In genomic region chr16:10668453-10668852, GRCm38 (mm10) we compare ENCODE assay signal across 11 mouse cellular contexts.
A peak's percentile ranks its signal among the peaks of the same experiment; 100 is the strongest.
DNase-seq lines count a peak whose midpoint lies in the region; ATAC-seq and TF ChIP-seq lines count a peak whose summit lies in the region.
"Had no signal": no experiment of that assay in that cellular context is flagged by ENCODE, and none has a peak within 500 bp of the region (broad histone marks: within the 10 kb centered on the region; RNA-seq: fewer than 3 reads in every experiment).

No protein-coding gene starts in this region.

- DNase-seq in heart, postnatal 0 days (ENCODE audit: low spot score) = no peak
- DNase-seq in heart, adult 9 months (ENCODE audit: low spot score in 2 of 2) = no peak
- peak; percentile 91 for DNase-seq in thymus, postnatal 0 days (ENCODE audit: low spot score)
- no peak for DNase-seq in kidney, postnatal 10 days
- no peak for DNase-seq in left cerebral cortex, postnatal 4 days
- DNase-seq: adrenal gland, postnatal 10 days; cerebellum, postnatal 36 days had no signal

- no peaks in the 10 kb centered on the region for H3K9me3 ChIP-seq in heart, postnatal 0 days (replicated peaks; ENCODE audit: control insufficient read depth, low read length)
- no peaks in the 10 kb centered on the region for H3K9me3 ChIP-seq in heart, embryonic 12.5 days (replicated peaks)

- WGBS in heart, postnatal 0 days = 78% methylated on average over 8 of the region's 8 CpGs
- 77% methylated on average over 8 of the region's 8 CpGs for WGBS in heart, embryonic 12.5 days

- TF ChIP-seq CTCF in heart, postnatal 0 days (IDR thresholded peaks at IDR 0.05; ENCODE audit: low read depth) = no peak

- H3K4me2 ChIP-seq in heart, postnatal 0 days (ENCODE audit: low read depth, low read length) = no peak overlapping the region
- H3K4me2 ChIP-seq in heart, embryonic 12.5 days = no peak overlapping the region

- no peaks in the 10 kb centered on the region for H3K27me3 ChIP-seq in heart, postnatal 0 days (ENCODE audit: control insufficient read depth, insufficient read depth, low read length)
- H3K27me3 ChIP-seq in heart, embryonic 12.5 days (replicated peaks) = no peaks in the 10 kb centered on the region

- no peak overlapping the region for H3K4me3 ChIP-seq in heart, postnatal 0 days (ENCODE audit: low read depth, low read length)
- H3K4me3 ChIP-seq in heart, embryonic 12.5 days = no peak overlapping the region

- no peak overlapping the region for H3K9ac ChIP-seq in heart, postnatal 0 days (replicated peaks; ENCODE audit: low read depth, low read length)
- no peak overlapping the region for H3K9ac ChIP-seq in heart, embryonic 12.5 days

- no peaks in the 10 kb centered on the region for H3K36me3 ChIP-seq in heart, postnatal 0 days (replicated peaks; ENCODE audit: control insufficient read depth, insufficient read depth, low read length)
- H3K36me3 ChIP-seq in heart, embryonic 12.5 days = no peaks in the 10 kb centered on the region

- ATAC-seq in heart, postnatal 0 days (ENCODE audit: insufficient read depth, low read depth) = no peak
- ATAC-seq in CD4-positive, CD25-positive, alpha-beta regulatory T cell, adult 4 months = peak; percentile 11
- ATAC-seq in inflammation-experienced regulatory T-cells, adult 6 months = peak; percentile 10
- no peak for ATAC-seq in heart, embryonic 12.5 days (ENCODE audit: insufficient number of reproducible peaks, low FRiP score)
- ATAC-seq: lung, postnatal 0 days had no signal

- no peak for TF ChIP-seq EP300 in heart, postnatal 0 days (IDR thresholded peaks at IDR 0.05; ENCODE audit: low read depth)

- intact Hi-C loops in left cerebral cortex, postnatal 4 days (cut with DNase I) = loop anchor here (10.0 kb wide), 1 partner anchor 116 kb away; the partner anchor contains the start of genes Socs1 and Tnp2

- H3K4me1 ChIP-seq in heart, postnatal 0 days (ENCODE audit: control insufficient read depth, insufficient read depth) = peaks cover 24% of the 10 kb centered on the region
- peaks cover 43% of the 10 kb centered on the region for H3K4me1 ChIP-seq in heart, embryonic 12.5 days (replicated peaks)

- H3K27ac ChIP-seq in heart, postnatal 0 days (ENCODE audit: low read depth) = peak overlapping the region; percentile 50; the same call in 1 of the 2 replicates
- no peak overlapping the region for H3K27ac ChIP-seq in heart, embryonic 12.5 days (ENCODE audit: poor library complexity, severe bottlenecking)

Comparison
In these comparisons a context has a peak if more than half of its experiments do, and no peak if none do; other contexts are left out.
1. ATAC-seq: peak in CD4-positive, CD25-positive, alpha-beta regulatory T cell, adult 4 months (single experiment) and inflammation-experienced regulatory T-cells, adult 6 months (single experiment); none in heart, postnatal 0 days (single experiment) and heart, embryonic 12.5 days (single experiment).